Mouse (Mus musculus) CD8-positive naive resting alpha-beta T cell, adult 2 months (primary cell): Measurements from ENCODE around the gene Gm32687.
"Not testable (repeated sequence)": the region's sequence is repeated elsewhere in the genome, so short reads cannot be mapped to it uniquely, and the experiment has no call there.

Experiments used
- DNase-seq, 2 experiments: peaks; one replicate each; pipeline ENCODE4 v3.0.0; 2022; ENCODE audit warnings: low read depth in 2 of 2, low spot score in 2 of 2

Gm32687 gene

DNA sequence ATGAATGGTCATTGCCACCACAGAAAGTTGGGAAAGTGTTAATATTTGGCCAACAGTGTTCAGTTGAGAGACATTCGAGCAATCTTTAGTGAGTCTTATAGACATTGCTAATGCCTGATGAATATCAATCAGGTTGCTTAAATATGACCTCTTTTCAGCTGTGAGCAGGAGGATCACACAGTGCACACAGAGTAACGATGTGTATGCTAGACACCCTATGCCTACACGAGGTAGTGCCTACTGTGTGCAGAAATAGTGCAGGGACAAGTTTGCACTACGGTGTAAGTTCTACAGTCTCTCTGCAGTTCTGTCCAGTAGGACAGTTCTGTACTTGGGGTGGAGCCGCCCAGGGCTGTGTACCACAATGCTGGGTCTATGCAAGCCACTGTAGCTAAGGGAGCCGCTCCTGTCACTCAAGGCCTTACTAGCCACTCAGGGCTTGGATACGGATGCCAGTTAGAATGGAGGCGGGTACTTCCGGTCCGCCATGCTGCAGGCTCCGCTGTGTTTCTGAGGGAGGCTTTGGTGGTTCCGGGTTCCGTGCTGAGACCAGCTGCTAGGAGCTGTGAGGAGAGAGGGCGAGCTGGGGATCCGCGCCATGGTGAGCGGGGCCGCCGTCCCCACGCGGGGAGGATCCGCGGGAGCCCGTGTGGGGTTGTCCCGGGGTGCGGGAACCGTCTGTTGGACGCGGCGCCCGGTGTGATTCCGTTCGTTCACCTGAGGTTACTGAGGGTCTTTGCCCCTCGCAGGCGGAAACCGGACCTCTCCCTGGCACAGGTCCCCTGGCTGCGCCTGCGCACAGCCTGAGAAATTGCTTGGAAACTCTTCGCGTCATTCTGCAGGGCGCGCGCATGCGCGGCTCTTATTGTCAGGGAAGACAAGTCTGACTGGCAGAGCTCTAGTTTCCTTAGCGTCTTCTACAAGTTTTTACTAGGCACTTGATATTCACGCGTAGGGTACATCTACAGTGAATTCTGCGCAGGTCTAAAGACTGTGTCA is at the start of gene Gm32687:
TSS of gene Gm32687 (plus strand) at position 526 of the 999 bp plus-strand sequence.
- not testable (repeated sequence) for DNase-seq

DNA sequence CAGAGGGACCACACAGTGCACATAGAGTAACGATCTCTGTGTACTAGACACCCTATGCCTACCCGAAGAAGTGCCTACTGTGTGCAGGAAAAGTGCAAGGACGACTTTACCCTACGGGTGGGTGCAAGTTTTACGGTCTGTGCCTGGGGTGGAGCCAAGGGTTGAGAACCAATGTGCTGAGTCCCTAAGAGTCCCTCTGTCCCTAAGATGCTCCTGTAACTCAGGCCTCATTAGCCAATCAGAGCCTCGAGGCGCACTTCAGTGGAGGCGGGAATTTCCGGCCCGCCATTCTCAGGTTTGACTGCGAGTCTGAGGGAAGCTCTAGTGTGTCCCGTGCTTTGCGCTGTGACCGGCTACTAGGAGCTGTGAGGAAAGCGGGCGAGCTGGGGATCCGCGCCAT is 17.5 kb upstream of the Gm32687 start:
- not testable (repeated sequence) for DNase-seq

DNA sequence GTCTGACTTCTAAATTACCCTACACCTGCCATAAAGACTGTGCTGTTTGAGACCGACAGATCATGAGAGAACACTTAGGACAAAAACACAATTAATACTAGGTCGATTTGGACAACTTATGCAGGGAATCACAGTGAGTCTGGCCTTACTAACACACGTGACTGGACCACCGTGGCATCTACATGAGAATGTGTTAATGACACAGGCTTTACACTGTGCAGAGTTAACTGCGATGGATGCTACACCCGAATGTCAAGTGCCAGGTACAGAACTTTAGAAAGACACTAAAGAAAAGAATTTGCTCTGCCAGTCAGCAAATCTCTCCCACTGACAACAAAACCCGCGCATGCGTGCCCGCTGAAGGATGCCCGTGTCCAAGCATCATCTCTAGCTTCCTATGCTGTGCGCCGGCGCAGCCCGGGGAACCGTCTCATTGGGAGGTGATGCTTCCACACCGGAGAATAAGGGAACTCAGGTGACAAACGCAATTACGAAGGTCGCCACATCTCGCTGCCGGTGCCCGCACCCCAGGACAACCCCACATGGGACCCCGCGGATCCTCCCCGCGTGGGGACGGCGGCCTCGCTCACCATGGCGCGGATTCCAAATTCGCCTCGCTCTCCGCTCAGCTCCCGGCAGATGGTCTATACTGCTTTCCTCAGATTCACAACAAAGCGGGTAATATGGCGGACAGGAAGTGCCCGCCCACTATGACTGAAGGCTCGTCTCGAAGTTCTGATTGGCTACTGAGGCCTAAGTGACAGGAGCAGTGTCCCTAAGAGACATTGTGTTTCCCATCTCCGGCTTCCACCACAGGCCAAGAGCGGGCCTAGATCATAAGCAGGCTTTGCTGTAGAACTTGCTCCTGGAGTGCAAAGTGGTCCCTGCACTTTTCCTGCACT is 66.4 kb downstream of the Gm32687 start, which contains the start of gene Zfp781:
TSS of gene Zfp781 (minus strand) at position 639 of the 902 bp plus-strand sequence.
- not testable (repeated sequence) for DNase-seq
